Mouse (Mus musculus) thymus, postnatal 36 days (tissue): ENCODE data around the gene Pomc.
A peak's percentile ranks its signal among the peaks of the same experiment; 100 is the strongest.
"Not testable (repeated sequence)": the region's sequence is repeated elsewhere in the genome, so short reads cannot be mapped to it uniquely, and the experiment has no call there.

Experiments
- DNase-seq, 2 experiments: peaks; one replicate each; pipeline ENCODE4 v3.0.0; 2022; ENCODE audit warnings: mixed read lengths in 2 of 2

Pomc gene

DNA sequence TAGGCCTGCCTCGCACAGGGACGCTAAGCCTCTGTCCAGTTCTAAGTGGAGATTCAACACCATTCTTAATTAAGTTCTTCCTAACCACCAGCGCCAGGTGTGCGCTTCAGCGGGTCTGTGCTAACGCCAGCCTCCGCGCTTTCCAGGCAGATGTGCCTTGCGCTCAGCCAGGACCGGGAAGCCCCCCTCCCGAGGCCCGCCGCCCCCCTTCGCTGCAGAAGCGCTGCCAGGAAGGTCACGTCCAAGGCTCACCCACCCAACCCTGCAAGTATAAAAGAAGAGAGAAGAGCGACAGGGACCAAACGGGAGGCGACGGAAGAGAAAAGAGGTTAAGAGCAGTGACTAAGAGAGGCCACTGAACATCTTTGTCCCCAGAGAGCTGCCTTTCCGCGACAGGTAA, at the start of gene Pomc:
Gene Pomc, plus strand, starts transcription at position 301 of the 400 bp plus-strand sequence.
- no peak for DNase-seq

DNA sequence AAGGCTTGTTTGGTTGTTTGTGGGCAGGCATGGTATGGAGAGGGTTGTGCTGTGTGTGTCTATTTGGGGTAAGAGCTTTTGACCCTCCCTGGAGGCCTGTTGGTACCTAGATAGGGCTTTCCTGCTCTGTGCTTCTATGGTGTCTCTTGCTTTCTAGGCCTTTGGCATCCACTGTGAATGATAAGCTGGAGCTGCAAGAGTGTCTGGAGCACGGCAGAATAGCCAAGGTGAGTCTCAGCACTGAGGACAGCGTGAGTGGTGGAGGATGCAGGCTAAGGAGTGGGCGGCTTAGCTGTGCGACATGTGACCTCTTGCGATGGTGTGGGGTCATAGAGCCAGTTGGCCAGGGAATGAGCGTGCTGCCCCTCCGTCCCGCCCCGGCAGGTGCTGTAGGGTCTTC, 49.3 kb upstream of the Pomc start:
- no peak for DNase-seq

DNA sequence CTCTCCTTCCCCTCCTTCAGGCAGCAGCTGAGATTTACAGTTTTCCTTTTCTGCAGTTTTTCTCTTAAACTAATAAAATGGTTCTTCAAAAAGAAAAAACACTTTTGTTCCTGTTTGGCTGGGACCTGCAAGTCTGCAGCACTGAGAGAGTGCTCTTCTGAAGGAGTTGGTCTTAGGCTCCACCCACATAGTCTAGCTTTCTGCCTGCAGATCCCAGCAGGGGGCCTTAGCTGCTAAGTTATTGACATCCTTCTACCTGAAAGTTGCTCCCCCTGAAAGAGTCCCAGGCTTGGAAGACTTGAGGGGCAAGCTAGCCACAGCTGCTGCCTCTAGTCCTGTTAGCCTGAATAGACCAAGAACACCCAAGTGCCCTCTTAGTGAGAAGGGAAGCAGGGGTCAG, 48.4 kb upstream of the Pomc start:
- DNase-seq = no peak

DNA sequence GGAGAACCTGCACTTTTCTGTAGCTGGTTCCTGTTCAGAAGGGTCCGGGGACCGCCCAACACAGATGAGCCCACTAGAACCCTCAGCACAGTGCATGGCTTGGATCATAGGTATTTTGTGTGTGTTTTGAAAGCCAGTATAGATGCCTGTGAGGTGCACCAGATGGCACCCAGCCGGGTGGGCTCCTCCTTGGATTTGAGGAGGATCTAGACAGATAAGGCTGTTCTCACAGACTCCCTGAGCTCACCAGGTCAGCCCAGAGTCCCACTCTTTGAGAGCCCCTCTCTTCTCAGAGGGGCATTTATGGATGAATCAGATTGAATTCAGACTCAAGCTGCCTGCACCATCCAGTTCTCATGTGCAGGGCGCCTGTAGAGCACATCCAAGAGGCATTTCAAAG, 47.7 kb upstream of the Pomc start:
- DNase-seq = no peak

GRCm38 (mm10) chr12:3907418-3907817, 47.3 kb upstream of the Pomc start:
- DNase-seq = no peak

DNA sequence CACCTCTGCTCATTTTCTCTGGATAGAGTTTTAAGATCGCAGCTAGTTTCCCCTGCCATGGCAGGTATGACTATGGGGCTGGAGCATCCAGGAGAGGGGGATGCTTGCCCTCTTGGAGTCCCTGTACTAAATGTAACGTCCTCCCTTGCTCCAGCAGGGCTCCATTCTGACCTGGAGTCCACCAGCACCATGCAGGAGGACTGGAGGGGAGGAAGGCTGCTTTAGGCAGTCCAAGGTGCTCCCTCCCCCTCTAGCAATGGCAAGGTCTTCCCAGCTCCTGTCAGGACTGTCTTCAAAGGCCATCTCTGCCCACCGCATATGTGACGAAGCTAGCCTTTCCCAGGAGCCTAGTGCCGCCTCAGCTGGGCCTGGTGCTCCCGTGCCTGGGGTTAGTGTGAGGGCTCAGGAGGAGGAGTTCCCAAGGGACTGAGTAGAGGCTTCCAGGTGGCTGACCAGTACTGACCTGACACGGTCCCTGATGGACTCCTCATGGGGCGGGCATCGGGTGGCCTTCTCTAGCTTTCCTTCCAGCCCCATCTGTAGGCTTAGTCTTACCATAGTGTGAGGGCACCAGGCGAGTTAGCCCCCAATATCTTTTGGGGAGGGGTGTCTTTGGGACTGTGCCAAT, 44.2 kb upstream of the Pomc start:
- DNase-seq = no peak

- DNase-seq = no peak
These were observed 42.9 kb upstream of the Pomc start for GRCm38 (mm10) chr12:3911831-3912348.

DNA sequence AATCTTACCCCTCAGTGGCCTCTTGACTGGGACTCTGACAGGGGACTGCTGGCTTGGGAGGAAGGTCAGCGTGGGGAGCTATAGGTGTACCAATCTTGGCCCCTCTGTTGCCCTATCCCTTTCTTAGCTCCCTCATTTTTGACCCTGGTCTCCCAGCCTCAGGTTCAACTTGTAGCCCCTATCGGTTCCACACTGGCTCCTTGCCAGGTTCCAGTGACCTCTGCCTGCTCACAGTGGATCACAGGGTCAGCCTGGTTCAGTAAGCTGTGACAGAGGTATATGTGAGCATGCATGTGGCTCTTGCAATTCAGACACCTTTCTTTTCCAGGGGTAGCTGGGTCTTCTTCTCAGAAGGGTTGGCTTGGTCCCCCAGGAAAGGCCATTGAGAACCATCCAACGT, 38.9 kb upstream of the Pomc start:
- DNase-seq = no peak

- no peak for DNase-seq
These were observed 36.9 kb upstream of the Pomc start for GRCm38 (mm10) chr12:3917668-3918341.

DNA sequence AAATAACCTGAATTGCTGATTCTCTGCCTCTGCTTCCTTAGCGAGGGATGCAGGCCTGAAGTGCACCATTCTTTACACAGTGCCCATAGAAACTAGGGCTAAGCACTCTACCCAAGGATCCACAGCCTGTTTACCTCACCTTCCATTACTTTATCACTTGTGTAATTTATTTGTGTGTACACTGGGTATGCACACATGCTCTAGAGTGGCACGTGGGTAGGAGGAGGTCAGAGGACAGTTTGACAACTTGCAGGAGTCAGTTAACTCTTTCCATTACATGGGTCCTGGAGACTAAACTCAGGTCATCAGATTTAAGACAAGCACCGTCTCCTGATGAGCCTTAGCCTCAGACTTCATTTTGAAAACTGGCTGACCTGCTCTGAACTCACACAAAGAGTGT, 36.2 kb upstream of the Pomc start:
- DNase-seq = no peak

DNA sequence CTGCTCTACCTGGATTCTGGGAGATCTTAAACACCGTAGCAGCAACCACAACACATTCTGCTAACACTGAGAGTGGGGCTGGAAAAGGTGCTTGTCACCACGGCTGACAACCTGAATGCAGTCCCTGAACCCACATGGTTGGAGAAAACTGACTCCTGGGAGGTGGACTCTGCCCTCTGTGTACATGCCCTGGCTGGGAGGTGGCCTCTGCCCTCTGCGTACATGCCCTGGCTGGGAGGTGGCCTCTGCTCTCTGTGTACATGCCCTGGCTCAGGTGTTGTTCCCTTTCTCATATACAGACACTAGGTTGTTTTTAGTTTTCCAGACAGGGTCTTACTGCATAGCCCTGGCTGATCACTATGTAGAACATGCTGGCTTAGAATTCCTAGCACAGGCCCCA, 35.3 kb upstream of the Pomc start:
- no peak for DNase-seq

- peak; percentile 52 to 67 for DNase-seq
These were observed 28.6 kb upstream of the Pomc start for GRCm38 (mm10) chr12:3926127-3926526.

GRCm38 (mm10) chr12:3928841-3929240, 25.9 kb upstream of the Pomc start:
- no peak for DNase-seq

DNA sequence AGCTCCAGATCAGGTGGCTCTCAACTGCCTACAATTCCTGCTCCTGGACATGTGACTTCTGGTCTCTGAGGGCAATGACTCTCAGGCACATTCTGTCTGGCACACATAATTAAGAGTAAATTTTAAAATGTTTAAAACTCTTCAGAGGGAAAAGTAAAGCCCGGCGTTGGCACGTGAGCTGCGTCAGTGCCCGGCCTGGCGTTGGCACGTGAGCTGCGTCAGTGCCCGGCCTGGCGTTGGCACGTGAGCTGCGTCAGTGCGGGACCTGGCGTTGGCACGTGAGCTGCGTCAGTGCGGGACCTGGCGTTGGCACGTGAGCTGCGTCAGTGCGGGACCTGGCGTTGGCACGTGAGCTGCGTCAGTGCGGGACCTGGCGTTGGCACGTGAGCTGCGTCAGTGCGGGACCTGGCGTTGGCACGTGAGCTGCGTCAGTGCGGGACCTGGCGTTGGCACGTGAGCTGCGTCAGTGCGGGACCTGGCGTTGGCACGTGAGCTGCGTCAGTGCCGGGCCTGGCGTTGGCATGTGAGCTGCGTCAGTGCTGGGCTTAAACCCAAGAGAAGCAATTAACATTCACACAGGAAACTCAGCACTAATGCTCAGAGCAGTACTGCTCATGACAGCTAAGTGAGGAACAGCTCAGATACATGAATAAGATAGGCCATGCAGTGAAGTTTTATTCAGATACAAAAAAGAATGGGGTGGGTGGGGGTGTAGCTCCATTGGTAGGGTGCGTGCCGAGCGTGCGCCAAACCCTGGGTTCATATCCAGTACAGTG, 24.5 kb upstream of the Pomc start:
- not testable (repeated sequence) for DNase-seq

- no peak for DNase-seq
These were observed 12.7 kb upstream of the Pomc start for GRCm38 (mm10) chr12:3942026-3942425.

DNA sequence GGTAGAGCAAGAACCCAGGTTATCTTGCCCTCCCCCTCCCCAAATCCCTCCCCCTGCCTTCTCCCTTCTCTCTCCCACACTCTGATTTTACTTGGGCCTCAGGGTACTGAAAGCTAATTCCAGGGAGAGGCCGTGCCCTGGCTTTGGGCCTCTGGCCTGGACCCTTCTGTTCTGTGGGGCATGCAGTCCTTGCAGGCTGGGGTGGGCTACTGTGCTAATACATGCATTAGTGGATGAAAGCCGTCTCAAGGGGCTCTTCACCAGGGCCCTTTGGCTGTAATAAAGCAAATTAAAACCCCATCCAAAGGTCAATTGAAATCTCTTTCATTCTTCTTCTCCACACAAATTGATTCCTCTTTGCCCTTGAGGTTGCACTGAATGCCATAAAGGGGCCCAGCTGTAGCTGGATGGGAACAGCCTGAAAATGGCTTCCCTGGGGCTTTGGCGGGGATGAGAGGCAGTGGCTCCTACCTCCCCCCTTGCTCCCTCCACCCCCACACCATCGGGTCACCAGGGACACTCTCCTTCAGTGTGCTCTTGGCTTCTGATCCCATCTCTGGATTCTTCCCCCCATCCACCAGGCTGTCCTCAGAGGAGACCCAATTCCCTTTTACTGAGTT, 10.2 kb upstream of the Pomc start:
- no peak for DNase-seq

- DNase-seq = no peak
These were observed 7.2 kb upstream of the Pomc start for GRCm38 (mm10) chr12:3947503-3947902.

DNA sequence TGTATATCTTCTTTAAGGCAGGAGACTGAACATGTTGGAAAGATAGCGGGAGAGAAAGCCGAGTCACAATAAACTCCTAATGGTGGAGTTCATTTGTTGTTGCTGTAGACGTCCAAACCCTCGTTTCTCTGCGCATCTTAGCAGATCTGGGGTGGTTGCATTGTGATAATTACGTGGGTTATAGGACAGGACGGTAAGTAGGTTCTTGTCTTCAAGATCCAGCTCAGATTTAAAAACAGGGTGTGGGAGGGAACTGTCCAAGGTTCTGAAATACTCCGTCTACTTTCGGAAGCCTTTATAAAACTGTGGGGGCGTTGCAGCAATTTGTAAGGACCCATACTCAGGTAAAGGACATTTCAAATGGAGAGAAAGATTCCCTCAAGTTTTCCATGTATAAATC, 620 bp downstream of the Pomc start:
- no peak for DNase-seq

DNA sequence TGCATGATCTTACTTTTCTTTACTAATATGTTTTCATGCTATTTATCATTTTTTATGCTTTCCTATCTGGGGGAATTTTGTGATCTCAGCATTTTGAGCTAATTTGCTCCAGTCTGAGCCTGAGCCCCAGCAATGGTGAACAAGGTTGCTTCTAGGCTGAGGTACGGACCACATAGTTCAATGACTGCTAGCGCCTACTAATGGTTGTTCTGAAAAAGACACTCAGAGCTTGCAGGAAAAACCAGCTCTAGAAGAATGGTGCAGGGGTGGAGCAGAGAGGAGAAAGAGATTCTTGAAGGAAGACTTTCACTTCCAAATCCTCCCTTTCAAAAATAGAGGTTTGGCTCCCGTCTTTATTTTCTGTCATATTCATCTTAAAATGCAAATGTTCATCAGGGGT, 1.6 kb downstream of the Pomc start:
- no peak for DNase-seq

- DNase-seq = peak; percentile 81 to 86
These were observed 5.2 kb downstream of the Pomc start for GRCm38 (mm10) chr12:3959791-3960543.

DNA sequence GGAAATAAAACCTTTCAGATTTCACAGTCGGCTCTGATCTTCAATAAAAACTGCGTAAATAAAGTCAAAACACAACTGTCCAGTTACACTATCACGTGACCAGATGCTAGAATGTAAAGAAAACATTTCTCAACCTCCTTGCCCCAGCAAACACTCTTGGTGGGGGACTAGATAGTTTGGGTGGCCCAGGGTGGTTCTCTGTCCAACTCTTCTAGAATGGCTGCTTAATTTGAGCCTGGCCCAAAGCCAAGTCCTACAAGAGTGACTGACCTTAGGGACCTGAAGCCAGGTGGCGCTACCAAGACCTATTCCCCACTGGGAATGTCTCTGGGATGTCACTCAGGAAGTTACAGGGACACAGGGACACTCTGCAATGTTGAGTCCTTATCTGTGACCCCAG, 5.8 kb downstream of the Pomc start:
- DNase-seq = no peak

DNA sequence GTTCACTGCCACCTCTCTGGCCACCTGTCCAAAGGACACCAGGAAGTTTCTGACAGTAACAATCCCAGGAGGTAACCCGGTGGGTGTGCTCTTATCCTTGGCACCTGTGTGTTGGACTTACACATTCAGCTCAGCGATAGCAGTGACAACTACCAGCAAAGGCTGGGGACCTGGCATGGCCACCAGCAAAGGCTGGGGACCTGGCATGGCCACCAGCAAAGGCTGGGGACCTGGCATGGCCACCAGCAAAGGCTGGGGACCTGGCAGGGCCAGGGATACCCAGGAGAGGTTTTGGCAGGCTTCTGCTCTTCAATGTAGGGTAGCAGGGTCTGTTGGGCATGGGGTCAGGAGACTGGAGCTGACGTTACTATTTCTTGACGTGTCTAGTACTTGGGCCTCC, 12.4 kb downstream of the Pomc start:
- no peak for DNase-seq

GRCm38 (mm10) chr12:3968380-3968779, 13.6 kb downstream of the Pomc start:
- DNase-seq = peak; percentile 14 to 35
